Mouse (Mus musculus) adrenal gland, adult 18-20 months (tissue): ENCODE data around the gene Htr6. TPM values are rescaled to one million over a fixed set of nuclear protein-coding genes. Genes with fewer than 3 reads are reported as not detected.

ENCODE experiments used
- DNase-seq, 2 experiments: peaks; one replicate each; pipeline ENCODE4 v3.0.0; 2021 to 2022; ENCODE audit warnings: low spot score in 2 of 2
- total RNA-seq, 2 experiments: library from RNA; stranded (reverse); gene quantifications; 1 replicate in 1 of 2; 2 replicates in 1 of 2; pipeline ENCODE4 v1.2.3; 2021

Gene Htr6
- total RNA-seq, 2 experiments from 2014 or later = 0.23 to 0.42 TPM

GRCm38 (mm10) chr4:139088982-139089671, 13.8 kb upstream of the Htr6 start:
- DNase-seq = no peak

GRCm38 (mm10) chr4:139086984-139087383, 11.6 kb upstream of the Htr6 start:
- no peak for DNase-seq

GRCm38 (mm10) chr4:139086037-139086436, 10.7 kb upstream of the Htr6 start:
- peak; percentile 85 to 90 for DNase-seq

GRCm38 (mm10) chr4:139085337-139085736, 10.0 kb upstream of the Htr6 start:
- no peak for DNase-seq

- DNase-seq = no peak
Observed at GRCm38 (mm10) chr4:139082790-139083564, 7.6 kb upstream of the Htr6 start.

- DNase-seq = no peak
Observed at GRCm38 (mm10) chr4:139081270-139081931, 6.0 kb upstream of the Htr6 start.

GRCm38 (mm10) chr4:139080259-139080658, 4.9 kb upstream of the Htr6 start:
- DNase-seq = no peak

GRCm38 (mm10) chr4:139079439-139079838, 4.1 kb upstream of the Htr6 start:
- DNase-seq = no peak

- no peak for DNase-seq
Observed at GRCm38 (mm10) chr4:139078726-139079125, 3.4 kb upstream of the Htr6 start.

GRCm38 (mm10) chr4:139078313-139078712, 2.9 kb upstream of the Htr6 start:
- DNase-seq = no peak

GRCm38 (mm10) chr4:139075915-139076314, 545 bp upstream of the Htr6 start:
- no peak for DNase-seq

- no peak for DNase-seq
Observed at GRCm38 (mm10) chr4:139074060-139074459, 1.3 kb downstream of the Htr6 start.

- no peak for DNase-seq
Observed at GRCm38 (mm10) chr4:139068287-139068686, 7.1 kb downstream of the Htr6 start.

- DNase-seq = no peak
Observed at GRCm38 (mm10) chr4:139064831-139065230, 10.5 kb downstream of the Htr6 start.

GRCm38 (mm10) chr4:139059569-139059968, 15.8 kb downstream of the Htr6 start:
- DNase-seq = peak in 1 of 2 experiments; percentile 44

- DNase-seq = no peak
Observed at GRCm38 (mm10) chr4:139058029-139058428, 17.3 kb downstream of the Htr6 start.

- no peak for DNase-seq
Observed at GRCm38 (mm10) chr4:139057291-139057690, 18.1 kb downstream of the Htr6 start.

GRCm38 (mm10) chr4:139055744-139056143, 19.6 kb downstream of the Htr6 start:
- no peak for DNase-seq

GRCm38 (mm10) chr4:139055336-139055735, 20.0 kb downstream of the Htr6 start:
- DNase-seq = peak in 1 of 2 experiments; percentile 38

- DNase-seq = no peak
Observed at GRCm38 (mm10) chr4:139054300-139054923, 21.0 kb downstream of the Htr6 start.

- no peak for DNase-seq
Observed at GRCm38 (mm10) chr4:139053391-139053790, 22.0 kb downstream of the Htr6 start.
